Mouse (Mus musculus) embryonic fibroblast, embryonic 13.5 days (primary cell): ENCODE measurements around the gene Foxred2.

Experiments used
- CTCF ChIP-seq: IDR thresholded peaks from 2 replicates; pipeline ENCODE4 v1.5.1; 2011; ENCODE audit warnings: mild to moderate bottlenecking, control low read depth, low read length, moderate library complexity, borderline replicate concordance; ENCODE audit not compliant: insufficient read depth
- POLR2A ChIP-seq: IDR thresholded peaks from 2 replicates; pipeline ENCODE4 v1.6.1; 2011; ENCODE audit warnings: low read depth, mild to moderate bottlenecking, control low read depth, low read length, moderate library complexity

DNA sequence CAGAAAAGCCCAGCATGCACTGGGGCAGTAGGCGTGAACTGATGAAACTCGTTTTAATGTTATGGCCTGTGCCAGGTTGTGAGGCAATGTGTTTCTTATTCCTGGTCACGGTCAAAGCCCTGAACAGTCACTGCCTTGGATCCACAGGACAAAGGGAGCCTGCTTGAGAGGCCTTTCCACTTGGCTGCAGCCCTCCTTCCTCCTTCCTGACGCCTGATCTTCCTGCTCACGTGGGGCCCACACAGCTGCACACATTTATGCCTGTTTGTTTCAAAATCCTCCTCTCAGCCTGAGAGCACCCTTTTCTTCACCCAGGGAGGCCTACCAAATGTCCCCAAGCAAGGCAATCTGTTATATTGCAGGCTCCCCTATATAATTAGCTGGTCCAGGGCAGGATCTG is 53.3 kb downstream of the Foxred2 start:
- no peak for TF ChIP-seq CTCF
- no peak for TF ChIP-seq POLR2A
